Mouse (Mus musculus) cerebellum, postnatal 10 days (tissue): ENCODE measurements at regions not wholly inside any gene's neighbourhood (a gene's known extent, or its start where the extent isn't known, plus 50 kb on each side); places are given as distances from the start of the nearest gene placed in this dataset.

Source experiments
- DNase-seq, 2 experiments: peaks; one replicate each; pipeline ENCODE4 v3.0.0; 2021; ENCODE audit warnings: mixed read lengths in 2 of 2

DNA sequence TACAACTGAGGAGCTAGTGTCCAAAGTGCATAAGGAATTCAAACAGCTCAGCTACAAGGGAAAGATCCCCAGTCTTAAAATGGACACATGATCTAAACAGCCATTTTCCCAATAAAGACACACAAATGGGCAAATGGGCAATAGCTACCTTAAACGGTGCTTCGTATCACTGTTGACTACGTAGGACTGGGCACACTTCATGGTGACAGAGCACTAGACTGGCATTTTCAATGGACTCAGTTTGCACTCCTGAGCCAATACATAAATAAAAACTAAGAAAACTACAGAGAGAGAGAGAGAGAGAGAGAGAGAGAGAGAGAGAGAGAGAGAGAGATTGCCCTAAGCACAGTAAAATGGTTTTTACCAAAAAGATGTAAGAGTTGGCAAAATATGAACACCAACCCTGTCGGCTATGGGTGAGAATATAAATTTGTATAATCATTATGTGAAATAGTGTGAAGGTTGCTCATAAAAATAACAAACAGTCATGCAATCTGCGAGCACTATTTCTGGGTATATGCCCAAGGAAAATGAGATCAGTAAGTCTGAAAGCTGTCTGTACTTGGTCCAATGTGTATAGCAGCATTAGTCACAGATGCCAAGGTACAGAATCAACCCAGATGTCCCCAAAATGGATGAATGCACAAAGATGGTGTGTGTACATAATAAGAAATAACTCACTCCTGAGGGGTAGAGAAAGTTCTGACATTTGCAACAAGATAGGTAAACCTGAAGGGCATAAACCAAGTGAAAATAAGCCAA lies 312.9 kb upstream of the Clec14a start:
- DNase-seq, result peak; percentile 11 to 12

DNA sequence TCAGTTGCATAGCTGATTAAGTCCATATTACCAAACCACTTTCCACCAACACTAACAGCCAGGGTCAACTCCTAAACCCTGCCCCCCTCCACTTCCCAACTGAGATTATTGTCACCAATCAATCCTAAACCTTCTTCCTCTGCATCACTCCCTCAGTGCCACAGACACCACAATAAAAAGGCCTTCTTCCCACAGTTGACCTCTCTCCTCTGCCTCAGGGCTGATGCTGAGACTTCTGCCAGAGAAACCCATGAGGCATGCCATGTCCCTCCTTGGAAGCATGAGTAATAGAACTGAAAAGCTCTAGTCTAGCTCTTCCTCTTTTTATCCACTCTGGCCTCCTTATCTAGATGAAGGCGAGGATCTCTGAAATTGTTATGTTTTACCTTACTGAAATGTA lies 300.0 kb upstream of the Clec14a start:
- DNase-seq, result no peak

DNA sequence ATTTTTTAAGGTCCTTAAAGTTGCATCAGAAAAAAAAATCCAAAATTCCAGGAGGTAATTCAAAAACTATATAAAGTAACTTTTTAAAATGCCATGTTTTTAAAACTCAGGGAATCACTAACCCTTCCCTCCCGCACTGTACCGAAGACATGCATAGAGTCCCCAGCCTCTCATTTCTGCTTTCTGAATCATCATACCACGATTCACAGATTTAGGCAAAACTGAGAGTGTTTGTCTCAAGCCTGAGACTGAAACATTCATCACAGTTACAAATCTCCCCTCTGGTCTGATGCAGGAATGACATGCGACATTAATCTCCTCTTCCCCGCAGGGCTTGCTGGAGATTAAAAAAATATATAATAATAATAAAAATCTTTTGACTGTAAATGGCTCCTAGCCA lies 291.8 kb upstream of the Clec14a start:
- DNase-seq, result no peak

DNA sequence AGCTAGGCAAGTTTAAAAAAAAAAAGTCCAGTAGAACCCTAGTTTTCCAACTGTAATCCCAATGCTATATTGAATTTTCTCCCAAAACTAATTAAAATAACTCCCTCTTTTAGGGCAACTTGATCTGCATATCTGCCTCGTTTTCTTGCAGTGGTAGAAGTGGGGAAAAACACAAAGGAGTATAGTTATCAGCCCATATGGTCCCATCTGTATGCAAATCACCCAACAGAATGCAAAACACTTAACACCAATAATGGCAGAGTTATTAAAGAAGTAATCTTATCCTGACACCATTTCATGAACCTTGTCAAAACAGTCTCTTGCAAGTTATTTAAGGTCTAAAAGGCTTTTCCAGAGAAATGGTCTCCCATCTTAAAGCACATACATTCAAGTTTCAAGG lies 290.7 kb upstream of the Clec14a start:
- DNase-seq, result no peak

DNA sequence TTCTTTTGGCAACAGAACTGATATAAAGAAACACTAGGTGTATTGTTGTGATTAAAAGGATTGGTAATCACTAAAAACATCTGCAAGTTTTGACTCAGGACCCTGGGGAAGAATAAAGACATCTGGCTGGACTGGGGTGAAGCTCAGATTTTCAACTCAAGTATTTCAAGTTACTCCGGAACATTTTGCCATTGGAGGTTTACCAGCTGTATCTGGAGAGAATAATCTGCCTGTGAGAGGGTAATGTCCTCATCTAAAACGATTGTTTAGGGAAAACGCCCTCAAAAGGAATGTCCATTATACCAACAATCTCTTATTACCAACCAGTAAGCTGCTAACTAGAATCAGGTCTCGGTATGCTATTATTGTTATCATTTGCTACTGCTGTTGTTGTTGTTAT lies 288.2 kb upstream of the Clec14a start:
- DNase-seq, result no peak

DNA sequence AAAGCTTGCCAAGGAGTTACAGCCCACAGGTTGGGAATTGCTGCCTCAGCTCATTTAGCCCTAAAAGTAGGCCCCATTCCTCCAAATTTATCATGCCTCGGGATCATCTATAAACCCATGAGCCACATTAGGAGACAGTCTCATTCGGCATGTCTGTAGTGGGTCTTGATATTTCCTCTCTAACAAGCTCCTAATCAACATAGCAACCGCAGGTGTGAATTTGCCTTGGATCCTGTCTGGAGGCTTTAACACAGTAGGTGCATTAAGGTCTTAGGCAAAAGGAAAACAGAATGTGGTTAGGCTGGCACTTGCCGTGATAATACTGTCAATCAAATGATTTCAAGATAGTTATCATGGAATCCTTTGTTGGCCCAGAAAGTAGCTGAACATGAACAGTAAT lies 287.7 kb upstream of the Clec14a start:
- no peak for DNase-seq

DNA sequence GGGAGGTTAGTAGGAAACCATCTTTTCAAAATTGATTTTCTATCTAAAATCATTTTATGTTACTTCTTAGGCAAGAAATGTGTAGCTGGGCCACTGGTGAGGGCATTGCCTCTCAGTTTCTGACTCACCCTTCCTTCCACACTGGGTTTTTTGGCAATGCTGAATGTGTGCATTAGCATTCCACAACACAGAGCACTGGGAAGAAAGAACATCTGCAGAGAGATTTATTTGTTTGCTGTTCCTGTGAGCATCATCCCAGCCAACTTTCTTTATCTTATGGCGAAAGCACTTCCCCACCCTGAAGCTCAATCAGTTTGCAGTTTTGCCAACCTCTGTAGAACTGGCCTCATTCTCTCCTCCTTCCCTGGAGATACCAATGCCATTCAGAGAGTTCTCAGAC lies 287.0 kb upstream of the Clec14a start:
- DNase-seq, result no peak

DNA sequence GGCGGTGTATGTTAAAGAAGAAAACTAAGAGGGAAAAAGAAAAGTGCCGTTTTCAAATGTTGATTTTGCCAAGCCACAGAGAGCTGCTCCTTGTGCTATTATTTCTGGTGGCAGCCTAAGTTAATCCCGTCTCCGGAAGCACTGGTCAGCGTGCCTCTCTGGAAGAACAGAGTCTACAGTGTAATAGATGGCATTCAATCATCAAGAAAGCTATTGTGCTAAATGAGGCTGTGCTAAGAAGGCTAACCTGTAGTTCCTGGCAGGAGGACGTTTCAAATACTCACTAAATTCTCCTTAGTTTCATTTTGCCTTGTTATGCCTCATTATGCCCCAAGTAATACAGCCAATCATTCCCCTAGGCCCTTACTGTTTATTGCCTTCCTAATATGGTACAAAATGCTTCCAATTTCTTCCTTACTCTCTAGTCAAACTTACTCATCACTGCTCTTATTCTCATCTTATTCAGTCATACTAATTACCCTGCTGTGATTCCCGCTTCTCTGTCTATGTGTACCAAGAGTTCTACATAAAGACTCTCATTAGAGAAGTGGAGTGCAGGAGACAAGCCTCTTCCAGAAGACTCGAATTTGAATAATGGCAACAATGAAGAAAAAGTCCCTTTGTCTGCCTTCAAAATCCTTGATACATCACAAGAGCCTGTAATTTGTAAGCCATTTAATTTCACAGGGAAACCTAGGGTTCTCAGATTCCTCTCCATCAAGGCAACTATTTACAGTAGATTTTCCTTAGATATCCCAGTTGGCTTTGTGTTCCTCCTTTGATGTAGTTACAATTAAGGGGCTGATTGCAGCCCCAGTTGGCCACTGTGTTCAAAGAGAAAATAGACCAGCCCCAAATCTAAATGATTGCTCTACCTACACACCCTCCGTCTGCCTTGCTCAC lies 282.0 kb upstream of the Clec14a start:
- no peak for DNase-seq

DNA sequence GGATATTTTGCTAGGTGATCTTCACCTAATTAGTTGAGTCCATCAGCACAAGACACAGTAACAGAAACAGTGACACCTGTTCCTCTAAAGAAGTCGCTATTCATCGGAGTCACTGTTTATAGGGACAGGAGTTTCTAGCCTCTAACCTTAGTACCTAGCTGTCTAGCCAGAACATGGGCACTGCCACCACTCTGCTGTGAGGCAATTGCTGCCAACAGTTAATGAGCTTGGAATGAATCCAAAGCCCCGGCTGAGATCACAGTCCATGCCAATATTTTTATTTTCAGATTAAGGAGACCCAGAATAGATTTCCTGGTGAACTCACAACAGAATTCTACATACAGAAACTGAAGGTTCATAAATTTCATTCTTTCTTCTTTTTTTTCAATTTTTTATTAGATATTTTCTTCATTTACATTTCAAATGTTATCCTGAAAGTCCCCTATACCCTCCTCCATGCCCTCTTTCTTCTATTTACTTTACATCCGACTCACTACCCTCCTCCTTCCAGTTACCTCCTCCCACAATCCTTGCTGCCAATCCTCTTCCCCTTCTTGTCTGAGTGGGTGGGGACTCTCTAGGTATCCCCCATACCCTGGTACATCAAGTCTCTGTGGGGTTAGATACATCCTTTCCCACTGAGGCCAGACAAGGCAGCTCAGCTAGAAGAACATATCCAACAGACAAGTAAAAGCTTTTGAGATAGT lies 276.9 kb upstream of the Clec14a start:
- peak; percentile 84 to 86 for DNase-seq

DNA sequence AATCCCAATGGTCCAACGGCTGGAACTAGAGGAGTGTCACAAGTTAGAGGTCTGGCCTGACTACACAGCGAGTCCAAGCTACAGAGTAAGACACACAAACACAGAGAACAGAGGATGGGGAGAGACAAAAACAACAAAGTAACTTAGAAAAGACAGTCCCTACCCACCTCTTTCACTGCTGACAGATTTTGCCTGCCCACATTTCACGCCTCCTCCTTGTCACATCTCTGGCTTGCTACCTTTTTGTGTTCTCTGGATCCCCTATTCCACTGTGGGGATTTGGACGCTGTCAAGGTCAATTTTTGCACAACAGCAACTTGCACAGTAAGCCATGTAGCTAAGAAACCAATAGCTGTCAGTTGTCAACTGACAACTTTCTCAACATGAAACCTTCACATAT lies 275.8 kb upstream of the Clec14a start:
- no peak for DNase-seq

DNA sequence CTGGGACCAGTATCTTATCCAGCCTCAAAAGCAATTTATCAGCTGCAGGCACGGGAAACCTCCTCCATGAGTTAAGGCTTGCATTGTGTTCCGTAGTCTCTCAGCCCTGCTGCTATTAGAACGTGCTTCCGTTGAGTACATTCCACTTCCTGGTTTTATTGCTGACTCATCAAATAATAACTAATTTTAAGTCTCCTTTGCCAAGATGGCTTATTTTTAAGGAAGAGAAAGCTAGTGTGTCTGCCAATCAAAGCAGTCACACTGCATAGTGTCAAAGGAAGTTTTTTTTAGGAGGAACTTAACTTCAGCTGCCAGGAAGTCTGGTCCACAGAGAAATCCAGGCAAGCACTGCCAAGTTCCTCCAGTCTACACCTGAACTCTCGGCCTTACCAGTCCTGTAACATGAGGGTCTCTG lies 269.2 kb upstream of the Clec14a start:
- no peak for DNase-seq

DNA sequence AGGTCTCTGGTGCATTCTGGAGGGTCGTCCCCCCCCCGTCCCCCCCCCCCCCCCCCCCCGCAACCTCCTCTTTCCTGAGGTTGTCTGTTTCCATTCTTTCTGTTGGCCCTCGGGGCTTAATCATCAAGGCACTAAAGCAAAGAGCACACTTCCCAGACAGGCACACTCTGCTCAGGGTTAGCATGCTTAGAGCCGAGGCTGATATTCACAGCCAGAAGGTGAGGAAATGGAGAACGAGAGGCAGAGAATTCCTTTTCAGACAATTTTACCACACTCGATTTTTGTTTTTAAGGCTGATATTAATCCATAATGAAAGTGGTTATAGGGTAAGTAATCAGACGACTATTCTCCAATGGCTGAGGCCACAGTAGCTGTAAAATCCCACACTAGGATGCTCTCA lies 268.7 kb upstream of the Clec14a start:
- no peak for DNase-seq

DNA sequence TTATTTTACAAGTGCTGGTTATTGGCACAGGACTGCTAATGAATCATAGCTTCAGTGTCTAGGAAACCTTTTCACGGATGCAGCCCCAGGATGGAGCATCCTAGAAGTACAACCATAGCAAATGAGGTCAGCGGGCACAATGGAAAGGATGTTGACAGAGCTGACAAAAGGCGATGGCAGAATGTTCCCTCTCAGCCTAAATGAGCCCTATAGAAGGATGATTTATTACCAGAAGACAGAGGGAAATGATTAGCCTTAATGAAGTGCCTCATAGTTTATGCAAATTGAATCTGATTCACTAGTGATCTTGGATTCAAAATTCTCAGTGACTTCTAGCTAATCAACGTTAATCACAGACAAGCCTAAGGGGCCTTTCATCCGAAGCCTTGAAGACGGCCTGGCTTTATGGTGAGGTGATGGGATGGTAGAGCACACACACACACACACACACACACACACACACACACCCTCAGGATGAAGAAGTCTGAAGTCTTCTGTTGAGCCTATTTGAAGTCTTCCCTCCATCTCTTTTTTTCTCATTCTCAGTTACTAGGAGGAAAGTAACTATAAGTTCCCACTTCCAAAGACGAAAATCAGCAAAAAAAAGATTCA lies 267.4 kb upstream of the Clec14a start:
- DNase-seq, result no peak

DNA sequence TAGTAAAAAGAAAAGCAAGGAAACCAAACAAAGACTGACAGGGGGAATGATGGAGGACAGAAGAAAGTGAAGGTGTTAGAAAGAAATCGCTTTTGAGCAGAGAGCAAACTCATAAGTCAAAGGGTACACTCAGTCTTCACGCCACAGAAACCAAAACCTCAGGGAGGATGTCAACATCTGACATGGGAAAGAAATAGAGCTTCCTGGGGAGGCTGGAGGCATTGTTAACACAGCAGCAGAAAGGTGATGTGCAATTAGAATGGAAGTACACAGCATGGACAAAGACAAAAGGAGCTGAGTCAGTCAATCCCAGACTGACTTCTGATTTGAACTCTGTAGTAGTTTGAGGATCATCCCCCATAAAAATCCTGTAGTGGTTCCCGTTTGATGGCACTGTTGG lies 261.2 kb upstream of the Clec14a start:
- no peak for DNase-seq

DNA sequence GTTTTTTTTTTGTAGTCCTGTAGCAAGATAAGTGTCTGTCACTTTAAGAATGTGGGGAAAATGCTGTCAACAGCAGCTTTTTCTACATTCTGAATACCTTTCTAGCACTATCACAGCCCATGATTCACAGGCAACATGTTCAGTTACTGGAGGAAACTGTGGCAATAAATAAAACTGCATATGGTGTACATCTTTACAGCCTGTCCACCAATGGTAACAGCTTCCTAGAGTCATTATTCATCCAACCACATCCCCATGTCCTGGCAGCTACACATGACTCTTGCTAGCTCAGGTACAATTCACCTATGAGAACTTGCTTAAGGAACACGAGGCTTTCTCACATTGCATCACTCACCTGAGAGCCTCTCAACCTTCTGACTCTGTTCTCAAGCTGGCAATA lies 247.7 kb upstream of the Clec14a start:
- DNase-seq, result no peak

DNA sequence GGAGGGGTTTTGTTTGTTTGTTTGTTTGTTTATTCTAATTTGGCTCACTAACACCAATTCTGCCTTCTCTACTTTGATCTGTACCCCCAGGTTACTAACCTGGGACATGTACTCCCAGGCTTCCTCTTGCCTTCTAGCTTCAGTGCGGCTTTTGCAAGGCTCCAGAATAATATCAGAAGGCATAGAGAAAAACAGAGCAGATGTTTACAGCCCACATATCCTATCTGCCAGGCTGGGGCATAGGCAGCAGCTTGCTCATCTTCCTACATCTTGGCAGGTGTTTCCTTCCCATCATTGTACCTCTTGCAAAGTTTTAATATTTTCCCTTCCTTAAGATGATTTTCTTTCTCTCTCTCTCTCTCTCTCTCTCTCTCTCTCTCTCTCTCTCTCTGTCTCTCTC lies 244.9 kb upstream of the Clec14a start:
- no peak for DNase-seq

DNA sequence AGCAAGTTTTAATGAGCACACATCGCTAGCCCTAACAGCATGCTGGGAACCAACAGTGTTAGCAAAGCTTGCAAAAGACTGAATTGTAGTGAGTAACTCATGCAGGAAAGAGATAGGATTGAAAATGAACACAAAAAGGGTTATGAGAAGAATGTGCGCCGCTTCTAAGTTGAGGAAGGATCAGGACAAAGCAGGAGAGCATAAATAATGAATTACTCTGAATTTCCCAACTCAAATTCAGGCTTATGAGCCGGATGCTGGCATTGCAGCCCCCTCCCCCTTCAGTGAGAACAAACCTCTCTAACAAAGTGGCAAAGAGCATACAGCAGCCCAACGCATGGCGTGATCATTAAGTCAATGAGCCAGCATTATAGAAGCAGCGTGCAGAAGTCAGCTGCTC lies 243.6 kb upstream of the Clec14a start:
- DNase-seq, result no peak

DNA sequence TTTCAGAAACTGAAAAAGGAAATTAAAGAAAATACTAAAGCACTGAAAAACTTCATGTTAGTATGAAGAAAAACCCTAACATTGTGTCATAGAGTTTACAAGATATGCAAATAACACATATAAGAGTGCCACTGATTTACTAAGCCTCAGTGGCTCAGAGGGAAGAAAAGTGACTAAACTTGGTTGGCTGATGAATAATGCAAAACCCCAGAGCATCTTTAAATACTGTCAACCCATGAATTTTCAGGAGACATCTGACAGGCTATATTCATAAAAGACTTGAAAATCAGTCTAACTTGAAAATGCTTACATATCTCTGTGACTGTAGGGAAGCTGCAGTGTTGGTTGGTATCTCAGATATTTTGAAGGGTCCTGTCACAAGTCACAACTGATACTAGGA lies 235.2 kb upstream of the Clec14a start:
- DNase-seq, result no peak

DNA sequence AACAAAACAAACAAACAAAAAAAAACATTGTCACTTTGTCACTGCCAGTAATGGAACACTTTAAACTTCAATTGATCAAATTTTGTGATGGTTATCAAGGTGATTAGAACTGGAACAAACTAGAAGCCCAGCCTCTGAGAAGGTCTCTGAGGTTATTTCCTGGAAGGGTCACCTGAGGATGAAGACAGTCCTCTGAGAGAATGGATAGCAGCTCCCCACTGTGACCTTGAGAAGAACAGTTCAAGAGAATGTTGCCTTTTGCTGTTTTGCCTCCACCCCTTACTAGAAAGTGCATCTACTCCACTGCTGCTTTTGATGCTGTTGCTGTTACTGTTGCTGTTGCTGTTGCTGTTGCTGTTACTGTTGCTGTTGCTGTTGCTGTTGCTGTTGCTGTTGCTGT lies 205.1 kb upstream of the Clec14a start:
- DNase-seq, result no peak

DNA sequence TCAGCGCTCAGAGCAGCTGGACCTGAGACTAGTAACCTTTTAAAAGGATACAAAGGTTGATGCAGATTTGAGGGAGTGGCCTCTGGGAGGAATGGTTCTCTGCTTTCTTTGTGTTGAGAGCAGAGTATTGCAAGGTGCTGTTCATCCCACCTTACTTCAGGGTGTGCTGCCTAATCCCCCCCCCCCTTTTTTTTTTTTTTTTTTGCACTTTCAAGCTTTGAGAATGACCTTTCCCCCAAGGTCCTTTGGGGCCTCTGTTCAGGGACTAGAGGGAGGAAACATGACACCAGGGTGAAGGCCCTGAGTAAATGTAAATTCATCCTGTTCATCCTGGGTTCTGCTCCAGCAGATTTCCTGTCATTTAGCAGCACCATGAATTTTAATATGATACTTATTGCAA lies 204.4 kb upstream of the Clec14a start:
- no peak for DNase-seq

DNA sequence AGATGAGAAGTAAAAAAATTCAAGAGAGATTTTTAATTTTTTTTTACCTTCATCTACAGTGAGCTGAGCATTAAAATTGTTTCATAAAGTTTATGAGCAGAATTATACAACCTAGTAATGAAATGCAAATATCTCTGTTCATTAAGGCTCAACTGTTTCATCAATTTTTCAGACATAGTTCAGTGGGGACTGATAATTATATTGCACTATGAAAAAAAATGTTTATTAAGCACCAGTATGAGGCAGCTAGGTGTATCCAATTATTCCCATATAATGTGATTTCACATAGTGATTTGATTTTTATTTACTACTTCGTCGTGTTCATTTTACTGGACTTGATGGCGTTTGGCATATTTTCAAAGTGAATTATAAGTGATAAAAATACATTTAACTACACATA lies 191.4 kb upstream of the Clec14a start:
- no peak for DNase-seq

DNA sequence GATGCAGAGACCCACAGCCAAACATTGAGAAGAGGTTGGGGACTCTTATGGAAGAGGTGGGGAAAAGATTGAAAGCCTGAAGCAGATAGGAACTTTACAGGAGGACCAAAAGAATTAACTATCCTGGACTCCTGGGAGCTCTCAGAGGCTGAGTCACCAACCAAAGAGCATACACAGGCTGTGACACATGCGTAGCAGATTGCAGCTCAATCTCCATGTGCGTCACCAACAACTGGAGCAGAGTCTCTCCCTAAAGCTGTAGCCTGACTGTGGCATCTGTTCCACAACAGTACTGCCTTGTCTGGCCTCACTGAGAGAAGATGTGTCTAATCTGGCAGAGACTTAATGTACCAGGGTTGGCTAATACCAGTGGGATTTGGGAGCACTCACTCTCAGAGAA lies 185.7 kb upstream of the Clec14a start:
- no peak for DNase-seq

DNA sequence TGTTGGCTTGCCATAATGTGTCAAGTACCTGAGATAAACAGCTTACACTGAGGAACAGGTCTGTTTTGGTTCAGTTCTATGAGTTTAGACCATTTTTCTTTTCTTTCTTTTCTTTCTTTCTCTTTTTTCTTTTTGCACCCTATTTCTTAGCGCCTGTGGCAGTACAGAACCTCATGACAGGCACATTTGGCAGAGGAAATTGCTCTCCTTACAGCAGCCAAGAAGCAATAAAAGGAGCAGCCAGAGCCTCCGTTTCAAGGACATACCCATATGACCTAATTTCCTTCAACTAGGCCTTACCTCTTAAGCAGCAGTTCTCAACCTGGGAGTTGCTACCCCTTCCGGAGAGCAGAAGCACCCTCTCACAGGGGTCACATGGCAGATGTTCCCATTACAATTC lies 173.9 kb upstream of the Clec14a start:
- DNase-seq, result no peak
